Mouse (Mus musculus): Measurements from ENCODE around the gene Pip5k1b. TPM values are rescaled to one million over a fixed set of nuclear protein-coding genes. Genes with fewer than 3 reads are reported as not detected.
A peak's percentile ranks its signal among the peaks of the same experiment; 100 is the strongest.

Gene Pip5k1b
- polyA plus RNA-seq, 1 experiment from 2014 or later: 5.3 TPM

- ATAC-seq (ENCODE audit: insufficient read depth, low FRiP score, low read depth): no peak
- H3K9me3 ChIP-seq: no peaks in the 10 kb centered on the region
- no peaks in the 10 kb centered on the region for H3K36me3 ChIP-seq
- H3K4me2 ChIP-seq: no peak overlapping the region
- no peak overlapping the region for H3K27ac ChIP-seq
- H3K4me1 ChIP-seq: no peaks in the 10 kb centered on the region
- H3K4me3 ChIP-seq (replicated peaks): no peak overlapping the region
- WGBS: 90% methylated on average over 17 of the region's 17 CpGs
- no peak overlapping the region for H3K9ac ChIP-seq
- H3K27me3 ChIP-seq (replicated peaks): no peaks in the 10 kb centered on the region
These were observed 13.9 kb downstream of the Pip5k1b start for GRCm38 (mm10) chr19:24541669-24542292.

- Histone ChIP-seq H3K9ac (no peak overlapping the region), H3K4me3 (replicated peaks) (no peak overlapping the region), H3K4me1 (no peaks in the 10 kb centered on the region), H3K36me3 (no peaks in the 10 kb centered on the region), H3K9me3 (no peaks in the 10 kb centered on the region), H3K27ac (no peak overlapping the region), H3K4me2 (no peak overlapping the region), H3K27me3 (replicated peaks) (no peaks in the 10 kb centered on the region)
- WGBS: 84% methylated on average over 10 of the region's 10 CpGs
- no peak for ATAC-seq (ENCODE audit: insufficient read depth, low FRiP score, low read depth)
These were observed 14.6 kb downstream of the Pip5k1b start for GRCm38 (mm10) chr19:24540952-24541668.

DNA sequence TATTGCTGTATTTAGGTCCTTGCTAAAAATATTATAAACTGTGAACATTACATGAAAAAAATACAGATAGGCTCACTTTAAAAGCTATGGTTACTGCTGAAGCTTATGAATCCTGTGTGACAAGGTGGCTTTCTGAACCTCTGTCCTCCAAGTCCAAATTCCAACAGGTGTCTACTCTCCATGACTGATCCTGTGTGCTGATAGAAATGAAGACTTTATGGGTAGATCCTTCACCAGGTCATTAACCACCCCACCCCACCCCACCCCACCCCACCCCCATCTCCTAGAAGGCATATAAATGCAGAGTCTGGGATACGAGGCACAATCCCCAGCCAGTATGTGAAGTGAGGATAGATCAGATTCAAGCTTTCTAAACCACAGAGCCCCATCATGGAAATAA is 16.6 kb downstream of the Pip5k1b start:
- Histone ChIP-seq H3K9ac (no peak overlapping the region), H3K36me3 (no peaks in the 10 kb centered on the region), H3K4me2 (no peak overlapping the region), H3K9me3 (no peaks in the 10 kb centered on the region), H3K27me3 (replicated peaks) (no peaks in the 10 kb centered on the region), H3K4me3 (replicated peaks) (no peak overlapping the region), H3K27ac (no peak overlapping the region), H3K4me1 (no peaks in the 10 kb centered on the region)
- no peak for ATAC-seq (ENCODE audit: insufficient read depth, low FRiP score, low read depth)
- WGBS: 93% methylated on average over 1 of the region's 1 CpGs

- H3K27ac ChIP-seq: no peak overlapping the region
- no peak for ATAC-seq (ENCODE audit: insufficient read depth, low FRiP score, low read depth)
- H3K9ac ChIP-seq: no peak overlapping the region
- H3K4me3 ChIP-seq (replicated peaks): no peak overlapping the region
- WGBS: 83% methylated on average over 6 of the region's 6 CpGs
- H3K4me2 ChIP-seq: no peak overlapping the region
- H3K27me3 ChIP-seq (replicated peaks): no peaks in the 10 kb centered on the region
- no peaks in the 10 kb centered on the region for H3K36me3 ChIP-seq
- no peaks in the 10 kb centered on the region for H3K9me3 ChIP-seq
- no peaks in the 10 kb centered on the region for H3K4me1 ChIP-seq
These were observed 17.5 kb downstream of the Pip5k1b start for GRCm38 (mm10) chr19:24538181-24538580.

DNA sequence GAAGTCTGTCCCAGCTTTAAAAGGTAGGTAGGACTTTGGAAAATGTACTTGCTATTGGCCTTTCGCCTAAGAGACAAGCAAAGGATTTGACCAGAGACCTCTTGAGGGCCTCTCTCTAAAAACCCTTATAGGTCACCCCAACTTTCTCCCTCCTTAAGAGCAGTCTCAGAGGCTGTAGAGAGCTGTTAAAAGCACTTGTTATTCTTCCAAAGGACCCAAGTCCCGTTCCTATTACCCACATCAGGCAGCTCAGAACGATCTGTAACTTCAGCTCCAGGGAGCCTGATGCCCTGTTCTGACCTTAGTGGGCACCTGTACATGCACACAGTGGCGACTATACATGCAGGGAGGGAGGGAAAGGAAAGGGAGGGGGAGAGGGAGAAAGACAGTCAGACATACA is 18.0 kb downstream of the Pip5k1b start:
- whole genome bisulfite sequencing: 67% methylated on average over 4 of the region's 4 CpGs
- Histone ChIP-seq H3K27ac (no peak overlapping the region), H3K9ac (no peak overlapping the region), H3K4me3 (replicated peaks) (no peak overlapping the region), H3K4me2 (no peak overlapping the region), H3K9me3 (no peaks in the 10 kb centered on the region), H3K4me1 (no peaks in the 10 kb centered on the region), H3K36me3 (no peaks in the 10 kb centered on the region), H3K27me3 (replicated peaks) (no peaks in the 10 kb centered on the region)
- ATAC-seq (ENCODE audit: insufficient read depth, low FRiP score, low read depth): no peak

GRCm38 (mm10) chr19:24536920-24537319 is 18.8 kb downstream of the Pip5k1b start:
- Histone ChIP-seq H3K4me3 (replicated peaks) (no peak overlapping the region), H3K4me1 (no peaks in the 10 kb centered on the region), H3K27me3 (replicated peaks) (no peaks in the 10 kb centered on the region), H3K27ac (no peak overlapping the region), H3K4me2 (no peak overlapping the region), H3K36me3 (no peaks in the 10 kb centered on the region), H3K9ac (no peak overlapping the region), H3K9me3 (no peaks in the 10 kb centered on the region)
- ATAC-seq (ENCODE audit: insufficient read depth, low FRiP score, low read depth): no peak
- WGBS: 64% methylated on average over 5 of the region's 5 CpGs

DNA sequence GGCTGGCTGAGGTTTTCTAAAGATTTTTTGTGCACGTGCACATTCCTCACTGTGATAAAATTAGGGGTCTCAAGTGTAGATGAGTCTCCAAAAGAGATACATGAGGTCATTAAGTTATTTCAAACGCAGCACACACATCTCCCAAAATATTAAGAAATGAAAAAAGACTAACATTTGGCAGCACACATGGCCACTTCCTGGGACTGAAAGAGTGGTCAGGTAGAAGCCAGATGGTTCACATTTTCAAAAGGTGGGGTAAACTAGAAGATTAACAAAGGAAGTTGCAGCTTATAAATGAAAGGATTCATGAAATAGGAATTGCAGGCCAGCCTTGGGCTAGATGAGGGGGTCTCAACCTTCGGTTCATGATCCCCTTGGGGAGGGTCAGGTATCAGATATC is 19.4 kb downstream of the Pip5k1b start:
- no peak overlapping the region for H3K9ac ChIP-seq
- H3K9me3 ChIP-seq: no peaks in the 10 kb centered on the region
- no peak for ATAC-seq (ENCODE audit: insufficient read depth, low FRiP score, low read depth)
- H3K36me3 ChIP-seq: no peaks in the 10 kb centered on the region
- no peak overlapping the region for H3K4me3 ChIP-seq (replicated peaks)
- H3K27ac ChIP-seq: no peak overlapping the region
- no peak overlapping the region for H3K4me2 ChIP-seq
- no peaks in the 10 kb centered on the region for H3K27me3 ChIP-seq (replicated peaks)
- no peaks in the 10 kb centered on the region for H3K4me1 ChIP-seq
- 78% methylated on average over 3 of the region's 3 CpGs for WGBS

GRCm38 (mm10) chr19:24535161-24535560 is 20.5 kb downstream of the Pip5k1b start:
- Histone ChIP-seq H3K4me2 (no peak overlapping the region), H3K4me3 (replicated peaks) (no peak overlapping the region), H3K27me3 (replicated peaks) (no peaks in the 10 kb centered on the region), H3K36me3 (no peaks in the 10 kb centered on the region), H3K9ac (no peak overlapping the region), H3K27ac (no peak overlapping the region), H3K4me1 (no peaks in the 10 kb centered on the region), H3K9me3 (no peaks in the 10 kb centered on the region)
- WGBS: 82% methylated on average over 6 of the region's 6 CpGs
- peak; percentile 68; the same call in 1 of the 2 replicates for ATAC-seq (ENCODE audit: insufficient read depth, low FRiP score, low read depth)

GRCm38 (mm10) chr19:24534733-24535132 is 20.9 kb downstream of the Pip5k1b start:
- H3K4me1 ChIP-seq: no peaks in the 10 kb centered on the region
- no peak overlapping the region for H3K9ac ChIP-seq
- H3K27me3 ChIP-seq (replicated peaks): no peaks in the 10 kb centered on the region
- 62% methylated on average over 7 of the region's 7 CpGs for WGBS
- H3K4me2 ChIP-seq: no peak overlapping the region
- peak; percentile 91; the same call in 1 of the 2 replicates for ATAC-seq (ENCODE audit: insufficient read depth, low FRiP score, low read depth)
- H3K9me3 ChIP-seq: no peaks in the 10 kb centered on the region
- no peak overlapping the region for H3K4me3 ChIP-seq (replicated peaks)
- H3K27ac ChIP-seq: no peak overlapping the region
- H3K36me3 ChIP-seq: no peaks in the 10 kb centered on the region

DNA sequence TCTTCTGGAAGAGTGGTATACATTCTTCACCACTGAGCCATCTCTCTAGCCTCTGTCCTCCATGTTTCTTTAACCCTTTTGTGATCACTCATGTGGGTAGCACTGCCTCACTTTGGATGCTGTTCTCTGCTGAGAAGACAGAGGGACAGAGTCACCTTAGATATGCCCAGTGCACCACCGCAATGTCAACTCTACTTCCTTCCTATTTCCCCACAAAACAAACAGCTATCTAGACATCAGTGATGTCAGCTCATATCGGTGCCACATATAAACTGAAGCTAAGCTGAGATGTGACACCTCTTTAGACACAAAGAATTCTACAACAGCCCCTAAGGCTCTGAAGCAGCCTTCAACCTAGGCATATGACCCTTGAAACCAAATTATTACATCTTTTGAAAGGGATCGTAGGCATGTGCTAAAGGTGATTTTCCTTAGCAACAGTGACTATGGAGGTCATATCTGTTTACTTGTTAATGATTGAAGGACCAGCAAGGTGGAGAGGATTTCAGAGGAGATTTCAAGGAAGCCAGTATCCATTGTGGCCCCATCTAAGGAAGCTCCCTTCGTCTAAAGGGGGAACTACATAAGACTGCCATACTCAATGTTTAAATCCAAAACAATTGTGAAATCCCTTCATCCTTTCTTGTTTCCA is 26.6 kb downstream of the Pip5k1b start:
- no peaks in the 10 kb centered on the region for H3K4me1 ChIP-seq
- ATAC-seq (ENCODE audit: insufficient read depth, low FRiP score, low read depth): no peak
- no peaks in the 10 kb centered on the region for H3K27me3 ChIP-seq (replicated peaks)
- no peaks in the 10 kb centered on the region for H3K9me3 ChIP-seq
- H3K27ac ChIP-seq: no peak overlapping the region
- no peaks in the 10 kb centered on the region for H3K36me3 ChIP-seq
- WGBS: 69% methylated on average over 4 of the region's 4 CpGs
- H3K4me3 ChIP-seq (replicated peaks): no peak overlapping the region
- H3K4me2 ChIP-seq: no peak overlapping the region
- no peak overlapping the region for H3K9ac ChIP-seq

DNA sequence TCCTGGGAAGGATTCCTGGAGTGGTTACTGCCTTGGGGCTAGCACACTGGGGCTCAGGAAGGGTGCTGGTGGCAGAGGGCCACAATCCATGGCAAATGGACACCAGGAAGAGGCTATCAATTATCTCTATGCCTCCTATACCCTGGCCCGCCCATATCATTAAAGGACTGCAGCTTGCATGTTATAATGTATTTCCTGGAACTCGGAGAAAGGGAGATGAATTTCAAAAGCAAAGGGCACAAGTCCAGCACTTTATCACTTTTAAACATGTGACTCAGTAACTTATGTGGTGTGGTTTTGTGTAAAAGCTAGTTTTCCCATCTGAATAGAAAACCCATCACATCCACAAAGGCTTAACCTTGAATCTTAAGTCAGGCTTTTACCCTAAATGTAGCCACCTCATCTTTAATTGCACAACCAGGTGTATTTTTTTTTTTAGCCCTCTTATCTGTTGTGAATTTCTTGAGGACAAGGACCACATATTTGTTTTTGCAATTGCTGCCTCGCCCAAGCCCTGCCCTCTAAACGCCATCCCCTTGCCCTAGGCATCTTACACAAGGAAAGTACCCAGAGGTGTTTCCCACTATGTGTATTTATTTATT is 27.4 kb downstream of the Pip5k1b start:
- Histone ChIP-seq H3K4me1 (no peaks in the 10 kb centered on the region), H3K4me3 (replicated peaks) (no peak overlapping the region), H3K27me3 (replicated peaks) (no peaks in the 10 kb centered on the region), H3K36me3 (no peaks in the 10 kb centered on the region), H3K27ac (0 out of 2 replicates have a peak overlapping the region, but pooled peaks have one; percentile 5), H3K9ac (no peak overlapping the region), H3K9me3 (no peaks in the 10 kb centered on the region), H3K4me2 (no peak overlapping the region)
- WGBS: 52% methylated on average over 4 of the region's 4 CpGs
- no peak for ATAC-seq (ENCODE audit: insufficient read depth, low FRiP score, low read depth)

- Histone ChIP-seq H3K36me3 (no peaks in the 10 kb centered on the region), H3K9ac (no peak overlapping the region), H3K27me3 (replicated peaks) (no peaks in the 10 kb centered on the region), H3K4me1 (no peaks in the 10 kb centered on the region), H3K4me2 (no peak overlapping the region), H3K4me3 (replicated peaks) (no peak overlapping the region), H3K9me3 (no peaks in the 10 kb centered on the region), H3K27ac (no peak overlapping the region)
- no peak for ATAC-seq (ENCODE audit: insufficient read depth, low FRiP score, low read depth)
- WGBS: 82% methylated on average over 5 of the region's 5 CpGs
These were observed 28.1 kb downstream of the Pip5k1b start for GRCm38 (mm10) chr19:24527613-24527948.
